Mouse (Mus musculus) embryonic fibroblast, embryonic 13.5 days (primary cell): ENCODE measurements at regions not wholly inside any gene's neighbourhood (a gene's known extent, or its start where the extent isn't known, plus 50 kb on each side); places are given as distances from the start of the nearest gene placed in this dataset.

Experiments used
- CTCF ChIP-seq: IDR thresholded peaks from 2 replicates; pipeline ENCODE4 v1.5.1; 2011; ENCODE audit warnings: mild to moderate bottlenecking, control low read depth, low read length, moderate library complexity, borderline replicate concordance; ENCODE audit not compliant: insufficient read depth
- POLR2A ChIP-seq: IDR thresholded peaks from 2 replicates; pipeline ENCODE4 v1.6.1; 2011; ENCODE audit warnings: low read depth, mild to moderate bottlenecking, control low read depth, low read length, moderate library complexity

DNA sequence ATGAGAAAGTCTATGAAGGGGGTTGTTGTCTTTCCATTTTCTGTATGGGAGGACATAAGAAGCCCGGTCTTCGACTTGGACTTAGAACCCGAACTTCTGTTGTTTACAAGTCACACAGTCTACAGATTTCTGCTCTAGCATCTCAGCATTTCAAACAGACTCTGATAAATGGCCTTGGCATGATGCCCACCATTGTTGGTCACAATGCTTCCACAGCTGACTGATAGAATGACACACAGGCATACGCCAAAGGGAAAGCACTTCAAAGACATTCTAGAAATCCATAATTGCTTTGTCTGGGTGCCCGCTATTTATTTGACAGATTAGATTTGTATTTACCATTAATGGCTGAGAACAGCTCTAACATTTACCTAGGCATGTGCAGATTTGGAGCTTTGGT, 326.2 kb upstream of the Tnp1 start:
- TF ChIP-seq POLR2A (no peak), CTCF (no peak)
